Mouse (Mus musculus): Measurements from ENCODE around the gene Nop53.
A peak's percentile ranks its signal among the peaks of the same experiment; 100 is the strongest.

DNA sequence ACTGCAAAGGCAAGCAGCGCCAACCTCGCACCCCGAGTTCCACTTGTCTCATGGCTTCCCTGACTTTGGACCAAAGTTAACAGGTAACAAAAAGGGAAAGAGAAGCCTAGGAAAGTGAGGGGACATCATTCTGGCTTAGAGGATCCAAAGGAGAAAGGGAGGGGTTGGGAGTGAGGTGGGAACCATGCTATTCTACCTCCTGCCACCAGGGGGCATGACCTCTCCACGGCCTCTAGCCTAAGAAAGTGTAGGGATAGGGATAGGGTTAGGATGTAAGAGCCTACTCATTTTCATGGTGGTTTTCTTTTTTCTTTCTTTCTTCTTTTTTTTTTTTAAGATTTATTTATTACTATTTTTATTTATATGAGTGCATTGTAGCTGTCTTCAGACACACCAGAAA is 30.0 kb upstream of the Nop53 start:
- TF ChIP-seq CTCF (IDR thresholded peaks at IDR 0.05; ENCODE audit: control insufficient read depth, insufficient read depth, insufficient replicate concordance, low read depth, low read length) = peak; percentile 92
- no peak for TF ChIP-seq POLR2A (IDR thresholded peaks at IDR 0.05; ENCODE audit: control insufficient read depth, low read depth, low read length)
